1 mouse cellular context compared by ENCODE assay signal in genomic region chr11:46441774-46442173, GRCm38 (mm10).
TF ChIP-seq lines count a peak whose summit lies in the region.

No protein-coding gene starts in this region.

TF ChIP-seq in MEL, 35 proteins besides CTCF, POLR2A, EP300 and RAD21 (continued from another document):
- TF ChIP-seq TCF12 (IDR thresholded peaks at IDR 0.05; ENCODE audit: low read depth, low read length) (peak; percentile 98), E2F4 (IDR thresholded peaks at IDR 0.05; ENCODE audit: borderline replicate concordance, low read depth, low read length) (no peak), GATA1 (IDR thresholded peaks at IDR 0.05; ENCODE audit: low read depth, low read length) (peak; percentile 99), POLR2AphosphoS2 (IDR thresholded peaks at IDR 0.05; ENCODE audit: low read length) (peak; percentile 91; the same call in 1 of the 2 replicates), ETS1 (IDR thresholded peaks at IDR 0.05; ENCODE audit: low read depth, low read length) (peak; percentile 92), TBP (IDR thresholded peaks at IDR 0.05; ENCODE audit: low read depth, low read length) (peak; percentile 53; the same call in 1 of the 2 replicates), HCFC1 (IDR thresholded peaks at IDR 0.05; ENCODE audit: low read depth, low read length) (0 out of 2 replicates have a peak, but pooled peaks have one; percentile 13), GABPA (IDR thresholded peaks at IDR 0.05; ENCODE audit: low read depth, low read length) (no peak), ZMIZ1 (IDR thresholded peaks at IDR 0.05; ENCODE audit: low read depth, low read length) (peak; percentile 62; the same call in 1 of the 2 replicates), SIN3A (IDR thresholded peaks at IDR 0.05; ENCODE audit: low read length) (peak; percentile 87), SMC3 (IDR thresholded peaks at IDR 0.05; ENCODE audit: low read depth, low read length) (no peak), MYB (IDR thresholded peaks at IDR 0.05; ENCODE audit: low read depth, low read length) (peak; percentile 9; the same call in 1 of the 2 replicates), USF2 (IDR thresholded peaks at IDR 0.05; ENCODE audit: borderline replicate concordance in 1 of 2, insufficient read depth in 1 of 2, low read depth in 1 of 2, low read length in 2 of 2) (no peak), MXI1 (IDR thresholded peaks at IDR 0.05; ENCODE audit: low read depth, low read length) (peak; percentile 68), JUND (IDR thresholded peaks at IDR 0.05; ENCODE audit: low read depth, low read length) (0 out of 2 replicates have a peak, but pooled peaks have one; percentile 21), MYC (IDR thresholded peaks at IDR 0.05; ENCODE audit: low read depth, low read length) (peak; percentile 77; the same call in 1 of the 2 replicates), RCOR1 (IDR thresholded peaks at IDR 0.05; ENCODE audit: low read depth, low read length) (peak; percentile 97)
